Mouse (Mus musculus) bone marrow macrophage, adult 2 months (primary cell): ENCODE measurements around the gene Grm4.

Source experiments
- CTCF ChIP-seq: IDR thresholded peaks from 2 replicates; pipeline ENCODE4 v1.5.1; 2012; ENCODE audit warnings: low read depth, mild to moderate bottlenecking, low read length, moderate library complexity
- POLR2A ChIP-seq: IDR thresholded peaks from 2 replicates; pipeline ENCODE4 v1.6.1; 2012; ENCODE audit warnings: mild to moderate bottlenecking, low read depth, low read length, borderline replicate concordance

GRCm38 (mm10) chr17:27532095-27532494 lies 10.9 kb upstream of the Grm4 start:
- no peak for TF ChIP-seq CTCF
- no peak for TF ChIP-seq POLR2A
